ENCODE assay signal across 35 mouse cellular contexts in the genomic region with DNA sequence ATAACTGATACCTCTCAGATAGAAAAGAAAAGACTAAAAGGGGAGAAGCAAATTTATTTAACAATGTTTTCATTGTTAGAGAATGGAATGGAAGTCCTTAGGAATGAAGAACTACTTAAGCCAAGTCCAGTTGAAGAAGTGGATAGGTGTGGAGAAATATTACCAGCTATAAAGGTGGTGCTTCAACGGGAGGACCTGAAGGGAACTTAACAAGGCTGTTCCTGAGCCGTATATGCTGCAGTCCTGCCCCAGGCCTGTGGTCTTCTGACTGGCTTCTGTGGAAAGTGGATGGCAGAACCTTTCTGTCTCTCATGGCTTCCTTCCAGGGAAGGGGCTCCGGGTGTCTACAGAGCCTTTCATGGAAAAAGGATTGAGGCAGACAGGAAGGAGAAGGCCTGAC.
"Had no signal": no experiment of that assay in that cellular context is flagged by ENCODE, and none has a peak within 500 bp of the region (broad histone marks: within the 10 kb centered on the region; RNA-seq: fewer than 3 reads in every experiment).

No protein-coding gene starts in this region.

- H3K4me2 ChIP-seq: heart, embryonic 11.5 days; heart, embryonic 12.5 days; heart, embryonic 13.5 days; heart, embryonic 15.5 days; hindbrain, embryonic 12.5 days; hindbrain, embryonic 13.5 days; hindbrain, embryonic 14.5 days; hindbrain, embryonic 15.5 days; intestine, embryonic 15.5 days; kidney, embryonic 15.5 days had no signal

- H3K27ac ChIP-seq: heart, embryonic 10.5 days; heart, embryonic 13.5 days; heart, embryonic 15.5 days; hindbrain, embryonic 10.5 days; hindbrain, embryonic 12.5 days; hindbrain, embryonic 13.5 days; hindbrain, embryonic 14.5 days; hindbrain, embryonic 15.5 days; hindbrain, postnatal 0 days; intestine, embryonic 15.5 days; kidney, embryonic 15.5 days; kidney, postnatal 0 days; layer of hippocampus, adult 2 months had no signal

- H3K27me3 ChIP-seq: heart, embryonic 12.5 days; heart, embryonic 13.5 days; heart, embryonic 15.5 days; hindbrain, embryonic 12.5 days; hindbrain, embryonic 13.5 days; hindbrain, embryonic 15.5 days; intestine, embryonic 15.5 days; kidney, embryonic 15.5 days had no signal

- H3K36me3 ChIP-seq: heart, embryonic 10.5 days; heart, embryonic 12.5 days; heart, embryonic 13.5 days; heart, embryonic 15.5 days; hindbrain, embryonic 10.5 days; hindbrain, embryonic 12.5 days; hindbrain, embryonic 13.5 days; hindbrain, embryonic 15.5 days; intestine, embryonic 15.5 days; kidney, embryonic 15.5 days had no signal

- H3K4me3 ChIP-seq: heart, embryonic 10.5 days; heart, embryonic 12.5 days; heart, embryonic 13.5 days; heart, embryonic 15.5 days; hindbrain, embryonic 10.5 days; hindbrain, embryonic 12.5 days; hindbrain, embryonic 13.5 days; hindbrain, embryonic 15.5 days; intestine, embryonic 15.5 days; kidney, embryonic 15.5 days; layer of hippocampus, adult 2 months had no signal

- H3K4me1 ChIP-seq: heart, embryonic 10.5 days; heart, embryonic 12.5 days; heart, embryonic 13.5 days; heart, embryonic 15.5 days; hindbrain, embryonic 10.5 days; hindbrain, embryonic 12.5 days; hindbrain, embryonic 13.5 days; hindbrain, embryonic 15.5 days; intestine, embryonic 15.5 days; kidney, embryonic 15.5 days had no signal

- H3K9me3 ChIP-seq: heart, embryonic 10.5 days; heart, embryonic 12.5 days; heart, embryonic 13.5 days; heart, embryonic 15.5 days; hindbrain, embryonic 10.5 days; hindbrain, embryonic 12.5 days; hindbrain, embryonic 13.5 days; hindbrain, embryonic 15.5 days; intestine, embryonic 15.5 days; kidney, embryonic 15.5 days had no signal

- H3K9ac ChIP-seq: heart, embryonic 12.5 days; heart, embryonic 13.5 days; heart, embryonic 15.5 days; hindbrain, embryonic 12.5 days; hindbrain, embryonic 13.5 days; hindbrain, embryonic 14.5 days; hindbrain, embryonic 15.5 days; intestine, embryonic 15.5 days; kidney, embryonic 15.5 days had no signal

- ATAC-seq: hindbrain, embryonic 16.5 days; hindbrain, postnatal 0 days; inflammation-experienced regulatory T-cells, adult 6 months; intestine, embryonic 15.5 days; intestine, embryonic 16.5 days; intestine, postnatal 0 days had no signal

- DNase-seq: heart, postnatal 10 days; heart, postnatal 14 days; heart, postnatal 36 days; heart, postnatal 4 days; kidney, adult 11 months; kidney, adult 18-20 months; kidney, adult 2 months; kidney, adult 8-10 months; kidney, adult 9 months; kidney, postnatal 10 days; kidney, postnatal 14 days; kidney, postnatal 25 days; kidney, postnatal 36 days; kidney, postnatal 4 days; layer of hippocampus, adult 9-11 months; layer of hippocampus, postnatal 36 days had no signal
